Mouse (Mus musculus): ENCODE measurements around the gene Lrriq1.

Gene Lrriq1

DNA sequence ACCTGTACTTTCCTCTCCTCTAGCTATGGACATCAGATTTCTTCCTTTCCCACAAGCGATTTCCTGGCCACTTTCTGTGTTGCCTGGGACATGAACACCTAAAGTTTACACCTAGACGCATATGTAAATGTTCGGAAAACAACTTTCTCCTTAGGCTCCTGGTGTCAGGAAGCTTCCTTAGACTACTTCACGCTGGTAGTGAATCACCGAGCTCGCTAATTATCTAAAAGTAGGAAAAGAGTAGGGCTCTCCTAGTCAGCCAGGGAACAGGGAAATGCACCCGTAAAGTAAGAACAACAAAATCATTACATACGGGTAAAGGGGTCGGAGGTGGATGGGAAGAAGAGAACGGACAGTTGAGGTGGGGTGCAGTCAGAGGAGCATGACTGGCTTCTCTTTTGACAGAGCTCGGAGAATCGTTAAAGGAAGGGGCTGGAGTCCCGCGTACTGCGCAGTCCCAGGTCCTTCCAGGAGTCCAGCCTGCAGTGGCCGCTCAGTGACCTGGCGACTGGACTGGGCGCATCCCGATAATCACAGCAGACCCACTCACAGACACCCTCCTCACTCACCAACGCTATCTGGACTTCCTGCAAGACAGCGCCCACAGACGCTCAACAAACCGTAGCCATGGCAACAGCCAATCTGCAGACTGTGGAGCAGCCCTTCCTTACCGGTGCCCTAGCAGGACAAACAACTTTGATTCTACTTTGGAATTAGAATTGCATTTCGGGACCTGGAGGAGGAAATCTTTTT is at the start of gene Lrriq1:
Gene Lrriq1 (minus strand): TSS at position 616 of the 753 bp plus-strand sequence.
- DNase-seq (ENCODE audit: low spot score), result peak; percentile 73

- DNase-seq (ENCODE audit: low spot score), result no peak
Observed at GRCm38 (mm10) chr10:103253842-103254803, 18.0 kb upstream of the Lrriq1 start.

- no peak for DNase-seq (ENCODE audit: low spot score)
Observed at GRCm38 (mm10) chr10:103236460-103236772, 294 bp upstream of the Lrriq1 start.

DNA sequence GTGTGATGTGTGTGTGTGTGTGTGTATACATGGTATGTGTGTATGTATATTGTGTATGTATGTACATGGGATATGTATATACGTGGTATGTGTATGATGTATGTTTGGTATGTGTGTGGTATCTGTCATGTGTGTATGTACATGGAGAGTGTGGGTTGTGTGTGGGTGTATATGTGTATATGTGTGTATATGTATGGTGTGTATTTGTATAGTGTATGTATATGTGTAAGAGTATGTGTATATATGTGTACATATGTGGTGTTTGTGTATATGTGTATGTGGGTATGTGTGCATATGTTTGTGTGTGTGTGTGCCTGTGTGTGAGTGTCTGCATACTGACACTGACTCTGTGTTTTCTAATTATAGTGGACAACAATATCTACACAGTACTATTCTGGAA is 9.5 kb downstream of the Lrriq1 start:
- no peak for DNase-seq (ENCODE audit: low spot score)

- DNase-seq (ENCODE audit: low spot score), result no peak
Observed at GRCm38 (mm10) chr10:103194655-103195328, 41.3 kb downstream of the Lrriq1 start.

DNA sequence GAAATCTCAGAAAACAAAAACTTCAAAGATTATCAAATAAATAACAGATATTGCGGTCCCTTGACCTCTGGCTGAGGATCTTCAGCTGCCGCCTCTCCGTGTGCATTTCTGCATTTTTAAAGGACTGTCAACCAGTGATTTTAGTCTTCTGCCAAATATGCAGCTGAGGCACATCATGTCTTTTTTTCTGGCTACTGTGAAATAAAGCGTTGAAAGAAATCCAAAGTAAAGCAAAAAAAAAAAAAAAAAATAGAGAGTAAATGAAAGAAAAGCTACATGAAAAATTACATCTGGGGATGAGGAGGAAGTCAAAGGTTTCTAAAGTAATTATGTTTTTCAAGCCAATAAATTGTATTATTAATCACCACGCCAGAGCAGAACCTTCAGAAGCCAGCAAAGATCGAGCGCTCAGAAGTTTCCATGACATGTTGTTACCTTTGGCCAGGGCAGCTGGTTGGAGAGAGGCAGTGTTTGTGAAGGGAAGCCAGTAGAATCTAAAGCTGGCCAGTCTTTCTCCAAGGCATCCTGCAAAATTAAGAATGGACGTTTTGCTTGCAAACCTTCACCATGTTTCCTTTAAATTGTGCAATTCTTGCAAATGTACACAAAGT is 90.2 kb downstream of the Lrriq1 start:
- no peak for DNase-seq (ENCODE audit: low spot score)

DNA sequence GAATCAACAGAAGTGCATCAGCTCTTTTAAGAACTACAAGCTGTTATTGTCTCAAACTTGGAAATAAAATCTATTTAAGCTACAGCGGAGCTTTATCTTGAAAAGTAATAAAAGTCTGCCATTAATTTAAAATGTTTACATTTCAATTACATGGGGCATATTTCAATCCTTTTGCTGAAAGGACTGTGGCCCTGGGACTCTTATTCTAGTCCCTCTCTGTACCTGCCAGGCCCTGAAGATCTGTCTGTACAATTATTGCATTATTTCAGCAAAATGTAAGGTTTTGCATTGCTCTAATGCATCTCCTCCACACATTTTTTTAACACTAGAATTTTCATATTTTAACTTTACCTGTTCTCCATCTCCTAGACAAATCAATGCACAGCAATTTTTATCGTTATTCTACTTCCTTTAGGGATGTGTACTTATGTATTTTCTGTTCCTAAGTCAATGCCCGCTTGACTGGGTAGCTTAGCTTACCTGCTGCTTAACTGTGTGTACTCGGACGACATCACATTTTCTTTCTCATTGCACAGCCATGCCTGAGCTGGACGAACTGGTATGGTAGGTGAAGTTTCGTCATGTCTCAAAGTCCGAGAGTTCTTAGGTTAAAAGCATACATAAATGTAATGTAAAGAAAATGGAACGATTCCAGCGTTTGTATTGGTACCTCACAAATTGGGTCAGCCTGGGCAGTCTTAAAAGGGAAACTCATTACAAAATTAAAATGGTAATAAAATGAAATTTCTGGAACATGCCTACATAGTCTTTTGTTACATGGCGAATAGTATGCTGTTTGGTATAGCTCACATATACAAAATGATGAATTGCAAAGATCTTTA is 91.0 kb downstream of the Lrriq1 start:
- DNase-seq (ENCODE audit: low spot score), result no peak

DNA sequence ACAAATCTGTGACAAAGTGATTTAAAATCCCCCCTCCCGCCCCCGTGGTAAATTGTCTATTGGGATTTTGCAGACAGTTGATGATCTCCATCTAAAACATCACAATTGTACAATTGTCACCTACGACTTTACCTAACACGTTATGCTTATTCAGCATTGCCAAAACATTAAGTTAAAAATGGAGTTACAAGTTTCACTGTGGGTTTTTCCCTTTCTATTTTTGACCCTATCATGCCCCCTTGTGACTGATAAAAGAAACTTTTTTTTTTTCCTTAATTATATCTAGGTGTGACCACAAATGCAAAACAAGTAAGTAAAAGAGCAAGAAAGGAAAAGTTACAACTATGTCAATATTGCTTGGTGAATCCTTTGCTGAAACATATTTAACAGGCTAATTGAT is 93.6 kb downstream of the Lrriq1 start:
- no peak for DNase-seq (ENCODE audit: low spot score)

DNA sequence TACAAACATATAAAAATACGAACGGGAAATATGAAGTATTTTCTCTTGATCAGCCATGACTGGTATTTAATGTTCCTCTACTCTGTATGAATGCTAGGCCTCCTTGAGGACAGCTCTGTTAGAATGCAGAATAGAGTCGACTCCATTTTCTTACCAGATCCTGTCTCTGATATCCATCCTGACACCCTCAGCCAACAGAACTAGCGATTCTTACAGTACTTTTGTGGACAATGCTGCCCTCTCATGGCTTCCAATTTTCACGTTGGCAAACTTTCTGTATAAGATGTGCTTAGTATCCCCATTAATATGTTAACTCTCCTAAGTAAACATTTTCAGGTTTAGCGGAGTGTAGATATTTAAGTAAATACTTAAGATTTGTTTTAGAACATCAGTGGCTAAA is 94.6 kb downstream of the Lrriq1 start:
- DNase-seq (ENCODE audit: low spot score), result no peak

DNA sequence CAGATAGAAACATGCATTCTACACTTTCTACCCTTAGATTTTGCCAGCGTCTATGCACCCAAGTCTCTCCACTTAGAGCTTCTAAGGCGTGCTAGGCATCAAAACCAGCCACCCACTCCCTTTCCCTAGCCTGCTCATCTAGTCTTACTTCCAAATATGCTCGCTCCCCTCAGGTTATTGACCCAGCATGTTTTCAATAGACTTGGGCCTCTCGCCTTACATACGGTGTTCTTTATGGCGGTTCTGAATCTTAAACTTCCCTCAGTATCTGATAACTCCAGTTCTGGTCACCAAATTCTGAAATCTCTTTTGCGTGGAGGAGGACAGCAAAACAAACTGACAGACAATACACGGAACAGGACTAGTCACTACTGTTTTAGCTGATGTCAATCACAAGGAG is 95.5 kb downstream of the Lrriq1 start:
- DNase-seq (ENCODE audit: low spot score), result no peak

DNA sequence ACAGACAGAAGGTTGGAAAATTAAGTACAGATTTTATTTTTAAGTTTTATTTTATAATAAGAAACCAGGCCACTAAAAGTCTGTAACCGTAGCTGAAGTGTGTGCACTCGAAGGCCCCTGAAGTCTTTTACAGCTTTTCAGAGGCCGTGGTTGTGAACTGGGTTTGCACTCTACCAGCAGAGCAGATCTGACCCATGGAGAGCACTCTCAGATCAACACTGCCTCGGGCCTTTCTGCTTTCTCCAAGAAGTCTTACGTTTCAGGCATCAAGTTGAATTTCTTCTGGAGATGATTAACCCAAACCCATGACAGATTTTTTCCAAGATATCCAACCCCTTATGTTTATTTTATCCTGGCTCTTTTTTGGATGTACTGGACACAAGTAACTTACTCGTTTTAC is 121.5 kb downstream of the Lrriq1 start:
- DNase-seq (ENCODE audit: low spot score), result no peak

- DNase-seq (ENCODE audit: low spot score), result no peak
Observed at GRCm38 (mm10) chr10:103108090-103108489, 128.0 kb downstream of the Lrriq1 start.

DNA sequence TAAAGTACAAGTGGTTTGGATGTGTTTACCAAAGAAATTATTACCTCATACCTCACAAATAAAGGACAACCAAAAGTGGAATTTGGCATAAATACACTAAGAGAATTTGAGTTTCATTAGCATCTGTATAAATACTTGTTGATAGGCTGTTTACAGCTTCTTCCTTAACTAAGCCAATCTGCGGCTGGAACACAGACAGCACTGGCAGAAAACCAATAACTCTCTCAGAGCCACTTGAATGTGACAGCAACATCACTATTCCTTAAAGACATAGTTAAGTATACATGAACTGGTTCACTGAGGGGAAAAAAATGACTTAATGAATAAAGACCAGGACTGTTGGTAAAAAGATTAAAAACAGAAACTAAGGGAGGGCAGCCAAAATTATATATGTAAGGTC is 150.0 kb downstream of the Lrriq1 start:
- no peak for DNase-seq (ENCODE audit: low spot score)

- DNase-seq (ENCODE audit: low spot score), result no peak
Observed at GRCm38 (mm10) chr10:103049593-103049992, 186.5 kb downstream of the Lrriq1 start.

- no peak for DNase-seq (ENCODE audit: low spot score)
Observed at GRCm38 (mm10) chr10:103046623-103047022, 189.5 kb downstream of the Lrriq1 start.

- DNase-seq (ENCODE audit: low spot score), result no peak
Observed at GRCm38 (mm10) chr10:103045019-103045418, 191.1 kb downstream of the Lrriq1 start.

DNA sequence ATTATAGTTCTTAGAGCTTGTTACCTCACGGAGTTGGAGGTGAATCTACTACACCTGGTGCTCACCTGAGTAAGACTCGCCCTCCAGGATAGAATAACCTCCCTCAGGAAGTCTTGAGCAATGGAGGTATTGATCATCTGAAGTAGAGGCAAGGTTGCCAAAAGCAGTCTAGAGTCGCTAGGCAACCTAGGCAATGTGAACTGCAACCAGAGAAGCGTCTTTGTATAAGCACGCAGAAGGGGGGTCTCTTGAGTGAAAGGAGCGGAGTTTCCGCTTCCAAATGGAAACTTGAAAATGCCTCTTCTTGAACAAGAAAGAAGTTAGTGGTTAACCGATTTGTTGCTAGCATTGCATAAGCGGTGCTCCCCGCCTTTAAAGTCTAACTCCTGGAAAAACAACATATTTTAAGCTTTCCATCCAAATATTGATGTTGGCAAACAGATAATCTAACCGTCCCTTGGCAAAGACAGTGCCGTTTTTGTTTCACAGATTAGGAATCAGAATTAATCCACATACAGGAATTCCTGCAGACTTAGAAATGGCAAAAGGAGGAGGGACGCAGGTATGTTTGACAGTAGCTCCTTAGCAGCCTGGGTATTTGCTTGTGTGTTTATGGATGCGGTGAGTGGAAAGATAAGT is 201.0 kb downstream of the Lrriq1 start:
- DNase-seq (ENCODE audit: low spot score), result no peak

- no peak for DNase-seq (ENCODE audit: low spot score)
Observed at GRCm38 (mm10) chr10:103030931-103031330, 205.2 kb downstream of the Lrriq1 start.

- DNase-seq (ENCODE audit: low spot score), result no peak
Observed at GRCm38 (mm10) chr10:103029730-103030490, 206.2 kb downstream of the Lrriq1 start, which contains the start of gene Alx1. TSS of gene Alx1 (minus strand) at chr10:103030215.

DNA sequence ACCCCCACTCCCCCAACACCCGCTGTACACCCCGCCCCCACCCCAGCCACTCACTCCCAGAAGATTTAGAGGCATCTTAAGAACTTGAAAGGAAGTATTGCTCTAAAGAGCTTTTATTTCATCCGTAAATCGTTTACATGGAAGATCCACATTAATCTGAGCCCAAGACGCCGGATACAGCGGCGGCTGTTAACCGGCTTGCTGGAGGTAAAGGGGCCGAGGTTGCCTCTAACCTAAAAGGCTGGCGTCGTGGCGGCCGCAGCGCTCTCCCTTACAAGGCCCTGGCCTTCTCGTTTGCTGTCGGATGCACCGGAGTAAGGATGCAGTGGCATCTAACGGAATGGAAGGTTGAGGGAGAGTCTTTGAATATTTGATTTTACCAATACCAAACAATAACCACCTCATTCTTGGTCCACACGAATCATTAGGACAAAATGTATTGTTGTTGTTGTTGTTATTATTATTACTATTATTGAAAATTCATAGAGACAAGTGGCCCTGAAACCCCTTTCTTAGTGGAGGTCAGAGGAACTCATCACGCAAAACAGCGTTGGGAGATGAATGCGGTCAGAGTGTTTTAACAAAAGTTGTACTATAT is 206.9 kb downstream of the Lrriq1 start:
- no peak for DNase-seq (ENCODE audit: low spot score)

Data from urinary bladder, postnatal 14 days (tissue).